ENCODE assay signal across 10 mouse cellular contexts in the genomic region with DNA sequence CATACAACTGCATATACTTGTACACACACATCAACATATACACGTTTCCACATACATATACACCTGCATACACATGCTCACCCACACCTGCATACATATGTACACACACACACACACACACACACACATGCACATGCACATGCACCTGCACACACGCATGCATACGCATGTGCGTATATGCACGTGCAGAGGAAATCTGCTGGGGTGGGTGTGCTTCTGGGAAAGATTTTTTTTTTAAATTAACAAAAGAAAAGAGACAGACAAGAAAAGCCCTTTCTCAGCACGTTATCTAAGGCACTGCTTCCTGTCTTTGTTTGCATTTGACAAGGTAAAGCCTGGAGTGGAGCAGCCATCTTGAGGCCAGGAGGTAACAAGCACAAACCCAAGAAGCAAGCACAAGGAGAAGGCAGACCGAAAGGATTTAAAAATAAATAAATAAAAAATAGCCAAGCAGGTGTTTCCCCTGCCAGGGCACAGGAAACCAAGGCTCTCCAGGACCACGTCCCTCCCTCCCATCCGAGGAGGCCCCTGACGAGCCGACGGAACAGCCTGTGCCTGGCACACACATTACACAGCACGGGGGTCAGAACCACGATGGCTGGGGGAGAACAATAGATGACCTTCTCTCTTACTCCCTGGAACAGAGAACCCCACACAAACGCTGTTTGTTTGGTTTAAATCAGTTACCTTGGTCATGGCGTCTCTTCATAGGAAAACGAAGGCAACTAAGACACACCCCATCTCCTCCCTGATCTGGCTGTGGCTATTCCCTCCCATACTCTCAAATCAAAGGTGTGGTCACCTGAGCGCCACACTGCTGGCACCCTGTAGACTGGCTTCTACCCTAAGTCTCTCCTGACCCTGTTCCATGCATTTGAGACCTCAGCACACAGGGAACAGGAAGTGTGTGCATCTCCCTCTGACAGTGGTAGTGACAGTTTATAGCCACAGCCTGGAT. TPM values are rescaled to one million over a fixed set of nuclear protein-coding genes. Genes with fewer than 3 reads are reported as not detected.
DNase-seq lines count a peak whose midpoint lies in the region; ATAC-seq lines count a peak whose summit lies in the region.
"Had no signal": no experiment of that assay in that cellular context is flagged by ENCODE, and none has a peak within 500 bp of the region (broad histone marks: within the 10 kb centered on the region; RNA-seq: fewer than 3 reads in every experiment).

No protein-coding gene starts in this region.

- H3K27ac ChIP-seq in neural tube, embryonic 13.5 days (replicated peaks) = peak overlapping the region; percentile 20; the same call in 1 of the 2 replicates
- H3K27ac ChIP-seq in lung, embryonic 16.5 days (ENCODE audit: low read length) = peak overlapping the region; percentile 89

- H3K4me2 ChIP-seq in neural tube, embryonic 13.5 days = no peak overlapping the region
- H3K4me2 ChIP-seq in lung, embryonic 16.5 days (ENCODE audit: low read depth, low read length) = peak overlapping the region; percentile 28

- H3K9me3 ChIP-seq in neural tube, embryonic 13.5 days = no peaks in the 10 kb centered on the region
- H3K9me3 ChIP-seq in lung, embryonic 16.5 days (ENCODE audit: control insufficient read depth, low read length) = no peaks in the 10 kb centered on the region
- H3K9me3 ChIP-seq: megakaryocyte, embryonic 14.5 days had no signal

- no peak overlapping the region for H3K4me3 ChIP-seq in neural tube, embryonic 13.5 days
- peak overlapping the region; percentile 8; the same call in 1 of the 2 replicates for H3K4me3 ChIP-seq in lung, embryonic 16.5 days (ENCODE audit: low read length)
- H3K4me3 ChIP-seq: erythroblast, embryonic 14.5 days; megakaryocyte, embryonic 14.5 days had no signal

- H3K36me3 ChIP-seq in neural tube, embryonic 13.5 days = peaks cover 4% of the 10 kb centered on the region
- no peaks in the 10 kb centered on the region for H3K36me3 ChIP-seq in lung, embryonic 16.5 days (ENCODE audit: control insufficient read depth, insufficient read depth, low read length)

- 69% methylated on average over 18 of the region's 18 CpGs for WGBS in neural tube, embryonic 13.5 days
- WGBS in lung, embryonic 16.5 days = 32% methylated on average over 18 of the region's 18 CpGs

- no peak for ATAC-seq in neural tube, embryonic 13.5 days (ENCODE audit: low read depth)
- peak; percentile 77 for ATAC-seq in lung, embryonic 16.5 days (ENCODE audit: low read depth)

- peaks cover 6% of the 10 kb centered on the region for H3K4me1 ChIP-seq in neural tube, embryonic 13.5 days (replicated peaks)
- H3K4me1 ChIP-seq in lung, embryonic 16.5 days (replicated peaks; ENCODE audit: control insufficient read depth, insufficient read depth, low read length) = peaks cover 29% of the 10 kb centered on the region

- no peaks in the 10 kb centered on the region for H3K27me3 ChIP-seq in neural tube, embryonic 13.5 days
- no peaks in the 10 kb centered on the region for H3K27me3 ChIP-seq in lung, embryonic 16.5 days (ENCODE audit: control insufficient read depth, insufficient read depth, low read depth, low read length)

- no peak overlapping the region for H3K9ac ChIP-seq in neural tube, embryonic 13.5 days
- H3K9ac ChIP-seq in lung, embryonic 16.5 days (ENCODE audit: low read length) = peak overlapping the region; percentile 6; the same call in 1 of the 2 replicates

- DNase-seq in heart, adult 11 months = peak; percentile 94
- DNase-seq in heart, postnatal 4 days = no peak
- DNase-seq in neural tube, embryonic 10.5 days (ENCODE audit: extremely low spot score, low spot score) = no peak
- no peak for DNase-seq in urinary bladder, postnatal 10 days (ENCODE audit: low spot score)
- no peak for DNase-seq in cerebellum, adult 11-12 months
- DNase-seq in retina, embryonic 14.5 days (ENCODE audit: low spot score) = no peak

RNA-seq across cellular contexts. Expression of a gene that starts 39.4 kb away (rescaled TPM):
- total RNA-seq in heart, postnatal 4 days (2021) = 10 to 100 TPM; 16.2 to 16.9 TPM
- polyA plus RNA-seq in neural tube, embryonic 13.5 days (2015; fragmentation: Nextera tagmentation; extraction: Ambion mirVana) = 41.5 and 43.8 TPM in 2 replicates
- 21.6 and 24.6 TPM in 2 replicates for polyA plus RNA-seq in lung, embryonic 16.5 days (2015; fragmentation: Nextera tagmentation; extraction: Ambion mirVana)
- polyA plus RNA-seq: erythroblast, embryonic 14.5 days had no signal
